Mouse (Mus musculus) bone marrow, adult 2 months (tissue): ENCODE data around the gene Irgm2.

Experiments used
- CTCF ChIP-seq: fragments of 200-500 bp; IDR thresholded peaks from 2 replicates; pipeline ENCODE4 v1.5.1; 2011; ENCODE audit warnings: low read length, control low read depth; ENCODE audit not compliant: control insufficient read depth, insufficient read depth
- POLR2A ChIP-seq: fragments of 200-500 bp; IDR thresholded peaks from 2 replicates; pipeline ENCODE4 v1.6.1; 2011; ENCODE audit warnings: low read depth, mild to moderate bottlenecking, control low read depth, low read length, borderline replicate concordance; ENCODE audit not compliant: control insufficient read depth

- TF ChIP-seq CTCF: no peak
- TF ChIP-seq POLR2A: no peak
Observed at GRCm38 (mm10) chr11:58213673-58214342, 14.4 kb downstream of the Irgm2 start.
